Mouse (Mus musculus) hindlimb bud, embryonic 11.5 days (tissue): Measurements from ENCODE around the gene Cdkl3.

Source experiments
- DNase-seq: peaks from one replicate; pipeline ENCODE4 v3.0.0-alpha.2; 2012; ENCODE audit warnings: low read depth, low spot score; ENCODE audit errors: extremely low spot score

The Cdkl3 gene

DNA sequence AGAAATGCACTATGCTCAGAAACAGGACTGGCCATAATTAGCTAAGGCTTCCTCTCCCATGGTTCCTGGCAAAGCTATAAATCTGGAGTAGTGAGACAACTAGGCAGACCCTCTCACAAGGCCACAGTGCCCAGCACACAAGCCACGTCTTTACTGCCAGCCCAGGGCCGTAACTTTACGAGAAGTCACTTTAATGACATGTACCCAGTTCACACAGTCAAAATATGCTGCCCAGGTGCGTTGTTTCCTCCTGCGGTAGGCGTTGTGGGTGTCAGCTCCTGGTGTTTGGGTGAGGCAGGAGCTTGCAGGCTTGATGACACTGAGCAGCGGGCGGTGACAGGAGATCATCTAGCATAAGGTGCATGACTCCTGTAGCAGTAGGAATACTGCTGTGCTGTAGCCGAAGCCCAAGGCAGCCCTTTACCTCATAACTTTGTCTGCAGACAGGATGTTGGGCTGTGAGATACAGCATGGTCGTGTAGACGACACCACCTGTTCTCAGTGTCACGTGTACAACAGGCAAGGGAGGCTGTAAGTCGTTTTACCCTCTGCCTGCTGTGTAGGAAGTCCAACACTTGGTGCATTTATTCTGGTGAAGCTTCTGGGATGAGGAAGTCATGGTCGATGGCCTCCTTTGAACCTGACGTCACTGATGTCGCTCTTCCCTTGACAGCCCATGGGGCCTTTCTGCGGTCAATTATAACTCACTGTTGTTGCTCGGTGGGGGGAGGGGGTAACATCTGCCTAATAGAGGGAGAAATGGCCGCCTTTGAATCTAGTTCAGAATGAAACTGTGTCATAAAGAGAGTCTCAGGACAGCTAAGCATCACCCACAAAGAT, 72.0 kb downstream of the Cdkl3 start:
- DNase-seq, result no peak

DNA sequence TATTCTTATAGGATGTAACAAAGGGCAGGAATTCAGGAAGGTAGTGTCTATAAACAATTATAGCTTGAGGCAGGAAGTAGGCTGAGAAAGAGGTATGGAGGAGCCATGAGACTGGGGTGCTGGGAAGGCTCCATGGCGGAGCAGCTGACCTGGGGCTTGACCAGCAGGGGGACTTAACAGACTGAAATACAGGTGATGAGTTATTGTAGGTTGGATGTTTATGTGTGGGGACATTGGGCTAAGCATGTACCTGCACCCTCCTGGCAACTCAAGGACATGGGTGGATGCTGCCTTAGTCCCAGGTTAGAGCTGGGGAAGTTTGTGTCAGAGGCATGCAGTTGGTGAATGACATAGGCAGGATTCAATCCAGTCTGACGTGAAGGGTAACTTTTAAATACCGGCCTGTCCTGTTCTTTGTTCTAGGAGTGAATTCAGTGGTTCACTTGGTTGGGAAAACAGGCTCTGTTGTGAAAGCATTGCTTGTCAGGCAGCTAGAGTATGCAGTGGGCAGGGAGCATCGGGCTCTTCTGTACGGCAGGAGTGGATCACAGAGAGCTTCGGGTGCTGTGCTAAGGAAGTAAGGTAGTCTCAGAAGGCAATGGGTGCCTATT, 72.8 kb downstream of the Cdkl3 start:
- no peak for DNase-seq

DNA sequence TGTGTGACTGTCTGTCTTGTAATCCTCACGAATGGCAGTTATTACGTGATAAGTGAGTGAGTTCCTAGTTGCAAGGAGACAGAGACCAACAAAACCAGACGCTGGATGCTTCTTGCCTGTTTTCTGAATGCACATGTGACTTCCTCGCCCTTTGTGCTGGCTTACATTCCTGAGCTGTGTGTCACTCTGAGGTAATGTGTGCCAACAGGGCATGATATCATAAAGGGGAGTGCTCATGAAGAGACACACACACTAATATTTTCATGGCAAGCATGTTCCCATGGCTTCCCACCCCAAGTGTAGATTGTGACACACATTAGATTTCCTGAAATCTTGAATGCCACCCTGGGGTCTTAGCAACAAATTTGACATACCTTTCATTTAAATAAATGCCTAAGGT, 73.9 kb downstream of the Cdkl3 start:
- no peak for DNase-seq

DNA sequence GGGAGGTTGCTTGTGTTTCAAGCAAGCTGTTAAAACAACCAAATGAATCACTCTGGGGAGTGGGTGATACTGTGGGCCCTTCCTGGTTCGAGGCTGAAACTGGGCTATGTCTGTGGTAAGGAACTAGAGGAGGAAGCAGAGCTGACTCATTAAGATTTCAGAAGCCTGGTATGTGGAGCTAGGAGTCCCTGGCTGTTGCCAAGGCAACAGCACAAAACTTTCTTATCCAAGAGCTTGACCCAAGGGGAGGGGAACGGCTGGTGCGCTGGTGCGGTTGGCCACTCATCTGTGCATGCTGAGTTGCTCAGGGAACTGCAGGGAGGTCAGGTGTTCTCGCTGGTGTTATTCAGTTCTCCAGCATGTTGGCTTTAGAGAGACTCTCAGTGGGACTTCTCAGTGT, 76.0 kb downstream of the Cdkl3 start:
- no peak for DNase-seq

DNA sequence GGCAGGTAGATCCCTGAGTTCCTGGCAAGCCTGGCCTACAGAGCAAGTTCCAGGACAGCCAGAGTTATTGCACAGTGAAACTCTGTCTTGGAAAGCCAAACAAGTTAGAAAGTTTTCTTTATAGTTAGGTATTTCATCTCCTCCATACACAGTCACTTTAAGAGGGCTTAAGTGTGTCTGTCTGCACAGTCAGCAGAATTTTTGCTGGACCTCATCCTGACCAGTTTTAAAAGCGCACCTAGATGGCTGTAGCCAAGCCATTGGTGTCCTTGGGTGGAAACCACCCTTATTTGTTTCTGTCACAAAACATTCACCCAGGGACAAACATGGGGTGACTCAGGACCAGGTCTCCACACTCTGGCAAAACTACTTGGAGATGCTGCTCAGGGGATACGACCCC, 76.6 kb downstream of the Cdkl3 start:
- DNase-seq, result no peak

DNA sequence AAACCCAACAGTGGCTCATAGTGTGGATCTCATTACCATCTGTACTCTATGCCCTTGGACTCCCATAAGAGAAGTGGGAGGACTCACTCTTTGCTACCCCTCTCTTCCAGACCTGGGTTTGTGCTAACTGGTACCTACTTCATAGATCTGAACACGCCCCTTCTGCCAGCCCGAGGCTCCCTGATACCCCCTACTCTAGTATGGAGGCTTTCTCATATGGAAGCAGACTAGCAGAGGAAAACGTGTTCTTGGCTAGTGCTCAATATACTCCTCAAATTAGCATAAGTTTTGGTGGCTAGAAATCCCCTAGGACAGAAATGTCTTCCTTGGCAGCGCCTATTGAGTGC, 81.8 kb downstream of the Cdkl3 start:
- no peak for DNase-seq

DNA sequence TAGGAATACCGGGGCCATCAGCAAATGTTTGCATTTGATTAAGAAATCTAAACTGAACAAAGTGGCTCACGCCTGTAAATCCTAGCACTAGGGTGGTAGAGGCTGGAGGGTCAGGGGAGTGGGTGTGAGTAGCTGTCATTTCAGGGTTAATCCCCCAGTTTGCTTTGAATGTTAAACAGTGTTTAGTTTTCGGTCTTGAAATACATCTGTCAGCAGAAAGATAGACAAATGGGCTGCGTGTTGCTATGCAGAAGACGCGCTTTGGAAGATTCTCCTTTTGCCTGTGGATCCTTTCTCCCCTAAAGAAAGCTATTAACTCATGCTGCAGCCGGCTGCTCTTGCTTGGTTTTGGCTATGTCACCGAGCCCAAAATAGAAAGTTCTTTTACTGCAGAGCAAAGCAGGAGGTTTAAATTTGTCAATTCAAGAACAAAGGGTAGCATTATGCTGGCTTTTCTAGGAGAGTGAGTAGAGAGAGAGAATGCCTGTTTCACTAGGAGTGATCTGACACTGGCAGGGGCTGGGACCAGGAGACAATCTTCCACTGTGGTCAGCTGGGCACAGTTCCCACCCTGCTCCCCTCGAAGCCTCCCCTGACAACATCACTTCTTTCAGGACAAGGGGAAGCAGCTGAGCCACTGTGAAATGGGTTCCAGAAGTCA, 82.3 kb downstream of the Cdkl3 start:
- no peak for DNase-seq

DNA sequence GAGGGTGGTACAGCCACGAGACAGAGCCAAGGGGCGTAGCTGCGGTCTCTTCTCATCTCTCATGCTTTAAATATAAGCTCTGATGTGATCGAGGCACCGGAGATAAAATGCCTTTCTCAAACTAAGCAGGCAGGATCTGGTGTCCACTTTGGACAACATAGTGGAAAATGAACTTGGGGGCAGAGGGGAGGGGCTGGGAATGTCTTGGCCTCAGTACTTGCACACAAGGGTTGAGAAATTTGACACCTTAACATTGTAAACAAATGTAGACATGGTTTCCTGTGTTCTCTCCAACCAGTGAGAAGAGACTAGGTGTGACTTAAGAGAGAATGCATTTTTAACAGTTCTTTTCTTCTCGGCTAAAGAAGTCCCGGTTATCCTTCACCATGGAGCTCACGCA, 85.3 kb downstream of the Cdkl3 start:
- no peak for DNase-seq

DNA sequence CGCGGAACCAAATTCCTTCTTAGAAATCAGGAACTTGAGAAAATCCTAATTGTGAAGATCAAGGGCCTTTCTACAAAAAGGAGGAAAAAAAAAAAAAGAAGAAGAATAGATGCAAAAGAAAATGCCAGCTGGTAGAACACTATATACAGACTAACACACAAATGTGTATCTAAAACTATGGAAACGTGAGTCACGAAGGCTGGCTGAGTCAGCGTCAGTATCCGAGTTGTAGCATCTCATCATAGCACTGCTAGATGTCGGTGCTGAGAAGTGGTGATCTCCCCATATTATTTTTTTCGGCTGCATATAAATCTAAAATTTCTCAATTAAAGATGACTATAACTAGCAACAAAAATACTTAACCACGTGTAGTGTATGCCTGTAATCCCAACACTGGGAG, 87.2 kb downstream of the Cdkl3 start:
- DNase-seq, result no peak

DNA sequence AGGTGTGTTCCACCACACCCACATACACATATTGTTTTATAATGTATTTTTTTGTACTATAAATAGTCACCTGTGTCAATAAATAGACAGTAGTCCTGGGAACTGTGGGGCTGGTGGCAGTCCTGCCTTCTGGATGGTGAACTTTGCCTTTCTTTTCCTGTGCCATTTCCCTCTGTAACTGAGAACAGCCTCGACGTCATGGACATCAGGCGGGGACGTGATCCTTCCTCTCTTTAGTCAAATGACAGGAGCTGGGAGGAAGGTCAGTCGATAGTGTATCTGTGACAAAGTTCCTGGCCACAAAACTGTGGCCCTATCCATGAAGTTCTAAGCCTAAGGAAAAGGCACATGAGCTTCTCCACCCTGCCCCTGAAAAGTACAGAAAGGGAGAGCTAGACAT, 90.5 kb downstream of the Cdkl3 start:
- no peak for DNase-seq

DNA sequence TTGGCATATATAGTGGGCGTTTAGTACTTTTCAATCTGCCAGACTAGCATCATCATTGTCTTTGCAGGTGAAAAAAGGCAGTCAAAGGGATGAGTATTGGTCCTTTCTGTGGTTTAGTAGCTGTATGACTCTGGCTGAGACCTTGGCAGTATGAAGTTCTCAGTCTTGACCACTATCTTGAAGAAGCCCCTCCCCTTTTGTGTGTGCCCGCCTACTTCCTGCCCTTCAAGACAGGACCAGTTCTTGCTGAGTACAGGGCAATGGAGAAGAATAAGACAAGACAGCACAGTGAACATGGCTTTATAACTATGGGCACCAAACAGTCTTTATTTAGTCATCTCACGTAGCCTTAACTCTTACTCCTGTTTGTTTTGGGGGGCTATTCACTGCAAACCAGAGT, 93.0 kb downstream of the Cdkl3 start:
- no peak for DNase-seq

DNA sequence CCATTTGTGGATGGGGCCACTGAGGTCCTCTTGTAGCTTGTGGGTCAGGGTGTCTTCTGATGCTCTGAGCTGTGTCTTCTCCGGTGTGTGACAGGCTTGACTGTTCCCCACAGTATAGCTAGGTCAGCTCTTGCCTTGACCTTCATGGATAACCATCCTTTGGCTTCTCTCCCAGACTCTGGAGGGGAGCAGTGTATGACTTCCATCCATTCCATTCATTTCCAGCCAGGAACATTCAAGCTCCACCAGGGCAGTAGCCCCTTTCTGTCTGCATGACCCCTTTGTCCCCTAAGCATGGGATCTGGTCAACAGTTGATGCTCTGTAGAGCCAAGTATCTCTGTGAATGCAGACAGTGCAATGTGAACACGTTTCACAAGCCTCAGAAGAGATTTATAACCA, 93.6 kb downstream of the Cdkl3 start:
- DNase-seq, result no peak

DNA sequence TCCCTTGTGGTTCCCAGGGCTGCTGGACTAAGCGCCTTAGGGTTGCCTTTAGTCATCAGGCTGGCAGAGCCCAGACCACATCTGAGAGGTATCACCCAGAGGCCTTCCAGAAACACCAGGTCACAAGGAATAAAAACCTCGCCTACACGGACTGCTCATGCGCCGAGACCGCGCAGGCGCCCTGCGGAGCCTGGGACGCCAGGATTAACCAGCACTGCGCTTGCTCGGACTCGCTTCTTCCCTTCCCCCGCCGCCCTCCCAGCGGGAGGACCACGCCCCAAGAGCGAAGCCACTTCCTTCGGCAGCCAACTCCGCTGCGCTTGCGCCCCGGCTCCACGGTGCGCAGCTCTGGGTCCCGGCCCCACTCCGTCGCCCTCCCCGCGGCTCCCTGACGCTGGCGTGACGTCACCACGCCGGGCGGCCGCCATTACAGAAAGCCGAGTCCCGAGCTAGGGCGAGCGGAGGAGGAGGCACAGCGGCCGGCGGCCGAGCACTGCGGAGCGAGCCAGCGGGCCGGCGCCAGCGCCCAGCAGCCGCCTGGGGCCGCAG, 94.5 kb downstream of the Cdkl3 start, which contains the start of gene Ppp2ca:
Ppp2ca (plus strand) TSS at position 284 of the 549 bp plus-strand sequence.
- DNase-seq, result peak; percentile 93

DNA sequence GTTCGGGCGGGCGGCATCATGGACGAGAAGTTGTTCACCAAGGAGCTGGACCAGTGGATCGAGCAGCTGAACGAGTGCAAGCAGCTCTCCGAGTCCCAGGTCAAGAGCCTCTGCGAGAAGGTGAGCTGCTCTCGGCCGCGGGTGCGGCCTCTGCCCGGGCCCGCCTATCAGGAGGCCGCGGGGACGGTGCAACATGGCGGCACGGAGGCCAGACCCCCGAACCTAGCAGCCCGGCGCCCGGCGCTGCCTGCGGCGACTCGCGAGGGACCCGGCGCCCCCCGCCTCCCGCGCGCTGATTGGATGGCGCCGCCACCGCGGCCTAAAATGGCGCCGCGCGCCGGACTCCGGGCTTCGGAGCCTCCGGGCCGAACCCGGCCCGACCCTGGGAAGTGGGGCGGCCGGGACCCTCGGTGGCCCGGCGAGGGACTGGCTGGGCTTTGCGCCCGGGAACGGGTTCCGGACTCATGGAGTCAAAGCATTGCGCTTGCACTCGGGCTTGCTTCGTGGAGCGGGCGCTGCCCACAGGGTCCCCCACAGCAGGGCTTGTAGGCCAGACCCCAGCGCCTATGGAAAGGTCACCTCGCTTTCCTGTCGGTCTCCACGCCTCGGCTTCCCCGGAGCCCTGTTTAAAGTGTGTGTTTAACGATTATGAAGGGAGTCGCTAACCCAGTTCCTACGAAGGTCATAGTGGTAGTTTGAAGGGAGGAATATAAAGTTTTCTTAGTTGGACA, 95.2 kb downstream of the Cdkl3 start:
- peak; percentile 22 for DNase-seq

DNA sequence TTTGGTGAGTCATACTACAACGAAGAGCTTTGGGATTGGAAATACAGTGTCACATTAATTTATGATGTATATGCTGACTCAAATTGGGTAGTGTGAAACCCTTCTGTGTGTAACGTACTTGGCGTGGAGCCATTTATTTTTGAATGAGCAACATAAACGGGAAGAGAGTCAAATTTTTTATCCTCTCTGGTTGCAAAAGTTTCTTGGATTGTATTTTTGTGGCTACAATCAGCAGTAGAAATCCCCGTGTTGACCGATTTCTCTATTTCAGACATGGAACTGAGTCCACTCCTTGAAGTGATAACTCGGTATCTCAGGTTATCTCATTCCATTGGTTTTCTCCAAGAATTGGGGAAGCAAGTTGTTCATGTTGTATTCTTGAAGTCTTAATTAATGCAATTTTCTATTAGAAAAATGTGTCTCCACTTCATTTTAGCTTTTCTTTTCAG, 95.8 kb downstream of the Cdkl3 start:
- DNase-seq, result no peak

DNA sequence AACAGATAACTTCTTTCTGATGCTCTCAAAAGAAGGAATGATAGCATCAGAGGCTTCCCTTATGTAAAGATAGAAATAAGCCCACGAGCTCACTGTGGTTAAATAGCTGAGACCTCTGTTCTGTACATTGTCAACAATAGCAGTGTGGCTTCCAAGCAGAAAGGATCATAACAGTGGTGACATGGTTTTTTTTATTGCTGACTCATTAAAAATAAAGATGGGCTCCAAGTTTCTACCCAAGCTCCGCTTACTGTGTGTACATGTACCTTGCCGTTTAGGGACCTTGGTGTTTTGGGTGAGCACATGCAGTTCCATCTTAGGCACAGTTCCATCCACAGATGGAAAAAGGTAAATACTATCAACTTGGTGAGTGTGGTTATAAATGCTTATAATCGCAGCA, 99.0 kb downstream of the Cdkl3 start:
- no peak for DNase-seq

DNA sequence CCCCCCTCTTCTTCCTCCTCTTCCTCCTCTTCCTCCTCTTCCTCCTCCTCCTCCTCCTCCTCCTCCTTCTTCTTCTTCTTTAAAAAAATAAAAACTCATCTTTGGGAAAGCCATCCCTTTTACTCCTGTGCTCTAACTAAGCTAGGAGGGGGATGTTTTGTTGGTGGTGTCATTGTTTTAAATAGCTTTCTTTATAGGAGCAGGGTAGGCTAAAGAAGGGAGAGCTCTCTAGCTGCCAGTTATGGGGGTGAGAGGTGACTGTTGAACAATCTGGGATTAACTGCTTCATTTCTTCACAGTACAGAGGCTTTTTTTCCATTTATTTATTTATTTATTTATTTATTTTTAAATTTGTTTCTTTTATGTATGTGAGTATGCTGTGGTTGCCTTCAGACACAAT, 101.5 kb downstream of the Cdkl3 start:
- DNase-seq, result no peak

DNA sequence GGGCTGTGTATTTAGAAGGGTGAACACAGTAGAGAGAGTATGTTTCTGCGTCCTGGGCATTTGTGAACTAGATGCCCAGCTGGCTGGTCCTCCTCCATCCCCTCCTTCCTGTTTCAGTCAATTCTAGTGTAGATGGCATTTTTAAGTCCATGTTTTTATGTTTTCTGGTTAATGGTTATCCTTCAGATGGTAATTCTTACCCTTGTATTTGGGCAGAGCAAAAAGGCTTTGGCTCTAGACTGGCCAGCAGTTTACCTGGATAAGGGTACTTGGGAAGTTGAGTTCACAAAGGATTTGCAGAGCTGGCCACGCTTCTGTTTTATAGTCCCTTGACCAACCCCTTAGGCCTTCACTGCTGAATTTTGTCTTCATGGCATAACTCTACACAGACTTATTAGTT, 102.0 kb downstream of the Cdkl3 start:
- DNase-seq, result no peak

DNA sequence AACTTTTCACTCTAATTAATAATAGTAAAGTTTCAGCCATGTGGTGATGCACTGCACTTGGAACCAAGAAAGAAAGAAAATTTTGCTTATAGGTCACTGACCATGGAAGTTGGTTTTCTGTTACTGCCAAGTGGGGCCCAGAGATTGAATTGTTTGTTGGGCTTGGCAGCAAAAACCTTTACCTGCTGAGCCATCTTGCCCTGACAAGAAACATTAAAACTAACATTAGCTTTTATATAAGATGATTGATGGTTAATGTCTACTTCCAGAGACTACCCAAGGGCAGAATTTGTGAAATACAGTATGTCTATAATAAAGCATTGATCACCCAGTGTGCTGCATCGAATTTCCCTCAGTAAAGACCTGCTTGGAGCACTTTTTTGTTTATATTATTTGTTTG, 102.4 kb downstream of the Cdkl3 start:
- DNase-seq, result no peak

DNA sequence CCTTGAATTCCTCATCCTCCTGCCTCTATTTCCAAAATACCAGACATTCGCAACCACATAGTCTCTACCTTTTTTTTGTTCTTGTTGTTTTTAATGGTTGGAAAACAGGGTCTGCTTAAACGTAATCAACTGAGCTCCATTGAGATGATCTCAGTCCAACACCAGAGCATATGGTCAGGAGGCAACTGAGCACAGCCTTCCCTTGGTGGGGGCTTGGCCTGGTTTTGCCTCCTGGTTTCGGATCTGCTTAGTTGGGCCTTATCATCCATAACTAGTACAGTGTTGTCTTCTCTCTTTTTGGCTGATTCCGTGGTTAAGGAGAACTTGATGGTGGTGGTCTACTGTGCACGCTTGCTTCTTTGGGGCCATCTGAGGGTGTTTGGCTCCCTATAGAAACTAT, 104.8 kb downstream of the Cdkl3 start:
- DNase-seq, result no peak

DNA sequence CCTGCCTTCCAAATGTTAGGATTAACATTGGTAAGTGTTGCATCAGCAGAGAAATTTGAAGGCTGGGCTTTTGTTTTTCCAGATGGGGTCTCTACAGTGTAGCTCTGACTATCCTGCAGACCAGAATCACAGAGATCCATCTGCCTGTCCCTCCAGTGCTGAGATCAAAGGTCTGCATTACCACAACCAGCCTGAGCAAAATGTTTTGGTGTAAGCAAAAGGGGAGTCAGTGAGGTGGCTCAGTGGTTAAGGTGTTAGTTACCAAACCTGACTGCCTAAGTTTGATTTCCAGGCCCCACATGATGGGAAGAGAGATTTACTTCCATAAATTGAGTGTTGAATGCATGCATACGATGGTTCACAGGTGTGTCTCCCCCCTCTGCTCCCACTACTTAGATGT, 105.4 kb downstream of the Cdkl3 start:
- no peak for DNase-seq
